Mouse (Mus musculus) cortical plate, adult 2 months (tissue): ENCODE data around the gene Ccdc24.

ENCODE experiments used
- CTCF ChIP-seq: fragments of 200-500 bp; IDR thresholded peaks from 2 replicates; pipeline ENCODE4 v1.5.1; 2011; ENCODE audit warnings: mild to moderate bottlenecking, control low read depth, low read length; ENCODE audit not compliant: insufficient read depth; ENCODE audit errors: extremely low read depth
- POLR2A ChIP-seq: fragments of 200-500 bp; IDR thresholded peaks from 2 replicates; pipeline ENCODE4 v1.6.1; 2011; ENCODE audit warnings: mild to moderate bottlenecking, low read length, control low read depth; ENCODE audit not compliant: insufficient read depth; ENCODE audit errors: extremely low read depth

GRCm38 (mm10) chr4:117830801-117831200, 41.6 kb downstream of the Ccdc24 start:
- TF ChIP-seq CTCF (no peak), POLR2A (no peak)
